Mouse (Mus musculus): Measurements from ENCODE around the gene Ank2.
A peak's percentile ranks its signal among the peaks of the same experiment; 100 is the strongest.

Ank2 gene

DNA sequence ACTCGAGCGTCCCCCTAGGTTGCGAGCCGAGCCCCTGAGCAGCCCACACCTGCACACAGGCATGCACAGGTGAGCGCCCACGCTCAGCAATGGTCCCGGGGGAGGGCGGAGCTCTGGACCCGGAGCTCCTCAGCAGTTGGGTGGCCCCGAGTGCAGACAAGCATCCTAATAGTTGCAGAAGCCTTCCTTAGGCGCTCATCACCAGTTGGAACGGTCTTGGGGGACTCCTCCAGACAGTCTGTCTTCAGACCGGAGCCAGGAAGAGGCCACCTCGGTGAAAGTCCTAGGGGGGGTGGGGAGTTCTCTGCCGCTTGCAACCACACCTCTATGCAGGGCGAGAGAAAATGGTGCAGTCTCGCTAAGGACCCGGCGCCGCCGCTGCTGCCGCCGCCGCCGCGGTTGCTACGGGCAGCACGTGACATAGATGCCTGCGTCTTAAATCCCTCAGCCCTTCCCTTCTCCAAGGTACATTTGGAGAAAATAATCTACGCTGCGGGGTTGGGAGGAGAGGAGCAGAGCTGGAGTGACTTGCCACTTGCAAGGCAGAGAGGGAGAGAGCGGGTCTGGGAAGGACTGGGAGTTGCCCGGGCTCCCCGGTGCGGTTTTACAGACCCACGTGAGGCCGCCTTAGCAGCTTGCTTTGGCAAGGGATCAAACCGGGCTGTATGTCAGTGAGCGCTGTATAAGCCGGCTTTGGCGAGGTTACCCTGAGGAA lies 337.0 kb downstream of the Ank2 start:
- peak; percentile 30 to 36 for DNase-seq

GRCm38 (mm10) chr3:127161085-127161837 lies 337.9 kb downstream of the Ank2 start:
- no peak for DNase-seq

DNA sequence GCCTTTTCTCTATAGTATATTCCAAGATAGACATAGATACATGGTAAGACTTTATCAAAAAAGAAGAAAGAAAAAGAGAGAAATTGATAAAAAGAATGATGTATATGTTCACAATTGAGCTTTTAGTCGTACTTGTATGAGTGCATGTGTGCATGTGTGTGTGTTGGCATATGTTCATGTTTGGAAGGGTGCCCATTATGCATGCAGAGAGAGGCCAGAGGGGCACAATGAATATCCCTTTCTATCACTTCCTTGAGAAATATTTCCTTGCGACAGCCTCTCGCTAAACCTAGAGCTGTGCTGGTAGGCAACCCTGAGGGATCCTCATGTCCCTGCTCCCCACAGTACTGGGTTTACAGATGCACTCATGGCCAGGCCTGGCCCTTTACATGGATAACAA lies 341.4 kb downstream of the Ank2 start:
- no peak for DNase-seq

DNA sequence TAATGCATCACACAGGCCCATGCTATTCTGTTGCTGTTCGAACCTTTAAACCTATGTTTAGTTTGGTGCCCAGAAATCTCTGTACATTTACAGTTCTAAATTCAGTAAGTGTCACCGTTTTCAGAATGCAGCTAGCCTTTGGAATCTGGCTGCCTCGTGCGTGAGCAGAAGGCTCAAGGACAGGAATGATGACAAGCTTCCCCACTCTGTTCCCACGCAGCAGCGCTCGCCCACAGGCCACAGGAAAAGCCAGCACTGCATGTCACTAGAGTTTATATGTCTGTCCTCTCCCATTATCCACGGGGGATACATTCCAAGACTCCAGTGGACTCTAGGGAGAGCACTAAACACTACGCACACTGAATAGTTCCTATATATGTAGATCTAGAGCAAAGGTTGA lies 343.1 kb downstream of the Ank2 start:
- no peak for DNase-seq

- DNase-seq = no peak
These were observed 345.3 kb downstream of the Ank2 start for GRCm38 (mm10) chr3:127153861-127154260.

GRCm38 (mm10) chr3:127153443-127153842 lies 345.7 kb downstream of the Ank2 start:
- no peak for DNase-seq

GRCm38 (mm10) chr3:127148648-127149047 lies 350.5 kb downstream of the Ank2 start:
- DNase-seq = no peak

GRCm38 (mm10) chr3:127140590-127140989 lies 358.6 kb downstream of the Ank2 start:
- no peak for DNase-seq

DNA sequence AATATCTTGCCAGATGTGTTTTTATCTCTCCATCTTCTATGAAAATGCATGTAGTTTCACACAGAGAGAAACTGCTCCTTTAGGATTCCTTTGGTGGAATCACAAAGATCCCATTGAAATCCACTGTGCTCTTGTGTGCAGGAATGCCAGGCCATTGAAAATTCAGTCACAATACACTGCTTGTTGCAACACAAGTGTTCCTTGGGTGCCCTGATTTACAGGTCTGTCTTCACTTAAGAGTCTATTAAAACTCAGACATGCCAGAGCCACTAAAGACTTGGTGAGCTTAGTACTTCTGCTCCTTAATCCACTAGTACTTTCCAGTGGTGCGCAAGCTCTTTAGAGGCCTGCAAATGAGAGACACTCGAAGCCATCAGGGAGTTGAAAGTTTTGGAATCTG lies 359.5 kb downstream of the Ank2 start:
- no peak for DNase-seq

GRCm38 (mm10) chr3:127137508-127137907 lies 361.6 kb downstream of the Ank2 start:
- DNase-seq = no peak

DNA sequence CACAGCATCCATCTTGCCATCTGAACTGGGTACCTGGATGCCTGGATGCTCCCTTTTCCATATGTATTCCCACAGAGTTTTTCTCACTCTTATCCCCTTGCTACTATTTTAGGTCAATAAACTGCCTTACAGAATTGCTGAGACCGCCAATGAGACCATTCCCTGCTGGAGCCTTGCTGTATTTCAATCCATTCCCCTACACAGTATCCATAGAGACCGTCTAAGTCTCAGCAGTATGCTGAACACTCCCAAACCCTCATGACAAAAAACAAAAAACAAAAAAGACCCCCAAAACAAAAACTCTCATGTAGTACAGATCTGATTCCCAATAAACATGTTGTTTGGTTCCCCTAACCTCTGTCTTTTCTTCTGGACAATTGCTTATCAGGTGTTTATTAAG lies 365.1 kb downstream of the Ank2 start:
- no peak for DNase-seq

DNA sequence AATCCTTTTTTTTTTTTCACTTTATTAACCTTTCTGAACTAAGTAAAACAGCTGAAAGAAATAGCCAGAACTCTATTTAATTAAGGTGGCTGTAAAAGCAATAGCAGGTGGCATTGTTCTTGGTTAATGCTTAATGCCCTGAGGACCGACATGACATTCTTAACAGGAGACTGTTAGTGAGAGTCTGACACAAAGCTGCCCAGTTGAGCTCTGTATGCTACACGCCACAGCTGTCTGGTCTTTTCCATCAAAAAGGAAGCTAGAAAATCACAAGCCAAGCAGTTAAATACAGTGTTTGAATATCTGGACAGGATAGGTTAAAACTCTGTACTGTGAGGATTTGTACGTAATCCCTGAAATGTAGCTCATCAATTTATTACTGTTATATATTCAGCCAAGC lies 368.1 kb downstream of the Ank2 start:
- no peak for DNase-seq

- DNase-seq = no peak
These were observed 368.9 kb downstream of the Ank2 start for GRCm38 (mm10) chr3:127130167-127130770.

DNA sequence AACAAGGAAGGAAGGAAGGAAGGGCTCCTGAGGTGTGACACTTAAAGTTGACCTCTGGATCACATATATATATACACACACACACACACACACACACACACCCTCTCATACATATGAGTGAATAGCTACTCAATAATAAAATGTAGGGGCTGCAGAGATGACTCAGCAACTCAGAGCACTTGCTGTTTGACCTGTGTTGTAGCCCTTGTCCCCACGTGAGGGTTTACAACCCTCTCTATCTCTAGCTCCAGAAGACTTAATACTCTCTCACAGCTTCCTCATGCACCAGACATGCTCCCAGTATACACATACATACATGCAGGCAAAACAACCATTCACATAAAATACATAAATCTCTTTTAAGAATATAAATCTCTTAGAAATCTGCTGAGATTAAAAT lies 369.4 kb downstream of the Ank2 start:
- no peak for DNase-seq

GRCm38 (mm10) chr3:127127611-127128010 lies 371.5 kb downstream of the Ank2 start:
- no peak for DNase-seq

DNA sequence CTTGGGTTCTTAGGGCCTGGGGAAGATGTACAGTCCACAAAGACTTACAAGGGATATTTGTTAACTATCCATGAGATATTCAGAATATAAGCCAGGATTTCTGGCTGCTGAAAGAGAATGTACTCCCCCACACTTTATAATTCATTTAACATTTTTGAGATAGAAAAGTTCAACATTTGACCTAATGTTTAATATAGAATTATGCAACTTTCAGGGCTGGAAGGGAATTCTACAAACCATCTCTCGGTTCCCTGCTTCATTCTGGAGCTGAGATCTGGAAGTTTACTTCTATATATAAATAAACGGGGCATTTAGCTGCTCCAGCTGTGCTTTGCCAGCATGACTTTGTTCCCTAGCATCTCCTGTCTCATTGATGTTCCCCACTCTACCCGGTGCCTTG lies 372.9 kb downstream of the Ank2 start:
- DNase-seq = no peak

- DNase-seq = peak in 1 of 2 experiments; percentile 20
These were observed 374.7 kb downstream of the Ank2 start for GRCm38 (mm10) chr3:127124375-127124993.

DNA sequence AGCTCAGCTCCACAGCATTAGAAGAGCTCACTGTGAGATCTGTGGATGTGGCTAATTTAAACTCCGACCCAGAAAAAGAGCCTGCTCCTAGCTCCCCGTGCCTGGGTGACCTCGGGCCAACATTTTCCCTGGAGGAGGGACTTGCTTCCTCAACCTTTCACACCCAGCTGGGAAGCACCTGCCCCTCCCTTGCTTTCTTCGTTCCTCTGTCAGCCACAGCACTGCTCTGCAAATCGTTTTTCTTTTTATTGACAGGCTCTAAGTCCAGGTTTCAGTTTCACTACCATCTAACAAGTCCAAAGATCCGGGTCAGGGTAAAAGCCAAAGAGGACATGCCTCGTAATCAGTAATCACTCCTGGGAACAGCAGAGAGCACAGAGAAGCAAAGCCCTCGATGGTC lies 375.8 kb downstream of the Ank2 start:
- no peak for DNase-seq

DNA sequence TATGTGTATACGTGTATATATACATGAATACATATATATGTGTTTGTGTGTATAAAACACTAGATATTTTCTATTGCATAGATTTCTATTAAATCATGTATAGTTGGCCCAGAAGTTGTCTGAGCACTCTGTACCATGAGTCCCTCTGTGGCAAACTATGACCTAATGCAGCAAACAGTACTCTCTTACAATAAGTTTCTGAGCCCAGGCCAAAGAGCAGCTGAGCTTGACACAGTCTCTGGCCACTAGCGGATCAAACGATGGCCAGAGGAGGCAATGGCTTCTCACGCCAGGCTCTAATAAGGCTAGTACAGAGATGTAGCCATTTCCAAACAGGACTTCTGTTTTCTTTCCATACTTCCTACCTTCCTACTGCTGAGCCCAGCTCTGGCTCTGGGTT lies 380.4 kb downstream of the Ank2 start:
- DNase-seq = no peak

GRCm38 (mm10) chr3:127116226-127116625 lies 382.9 kb downstream of the Ank2 start:
- no peak for DNase-seq

- DNase-seq = no peak
These were observed 385.9 kb downstream of the Ank2 start for GRCm38 (mm10) chr3:127113238-127113637.

GRCm38 (mm10) chr3:127109413-127109812 lies 389.7 kb downstream of the Ank2 start:
- no peak for DNase-seq

- DNase-seq = no peak
These were observed 390.7 kb downstream of the Ank2 start for GRCm38 (mm10) chr3:127108481-127108880.

GRCm38 (mm10) chr3:127107281-127107680 lies 391.9 kb downstream of the Ank2 start:
- no peak for DNase-seq
